Mouse (Mus musculus) naive thymus-derived CD4-positive, alpha-beta T cell, adult 2 months (primary cell): ENCODE data around the gene Alcam.

Experiments
- DNase-seq: peaks from one replicate; pipeline ENCODE4 v3.0.0-alpha.2; 2011; ENCODE audit warnings: low read depth

Alcam gene

DNA sequence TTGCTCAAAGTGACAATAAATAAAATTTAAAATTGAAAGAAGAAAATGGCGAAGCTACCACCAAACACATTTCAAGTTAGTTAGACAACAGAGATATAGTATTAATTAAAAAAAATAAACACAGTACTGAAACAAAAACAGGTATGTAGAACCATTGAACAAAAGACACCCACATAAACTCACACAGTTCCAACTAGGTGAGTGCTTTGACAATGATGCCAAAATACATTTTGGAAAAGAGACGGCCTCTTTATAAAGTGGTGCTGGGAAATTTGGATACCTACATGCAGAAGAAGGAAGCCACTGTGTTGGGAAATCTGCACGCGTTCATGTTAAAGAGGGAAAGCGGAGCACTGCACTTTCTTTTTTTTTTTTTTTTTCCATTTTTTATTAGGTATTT lies 85.4 kb downstream of the Alcam start:
- DNase-seq: no peak

DNA sequence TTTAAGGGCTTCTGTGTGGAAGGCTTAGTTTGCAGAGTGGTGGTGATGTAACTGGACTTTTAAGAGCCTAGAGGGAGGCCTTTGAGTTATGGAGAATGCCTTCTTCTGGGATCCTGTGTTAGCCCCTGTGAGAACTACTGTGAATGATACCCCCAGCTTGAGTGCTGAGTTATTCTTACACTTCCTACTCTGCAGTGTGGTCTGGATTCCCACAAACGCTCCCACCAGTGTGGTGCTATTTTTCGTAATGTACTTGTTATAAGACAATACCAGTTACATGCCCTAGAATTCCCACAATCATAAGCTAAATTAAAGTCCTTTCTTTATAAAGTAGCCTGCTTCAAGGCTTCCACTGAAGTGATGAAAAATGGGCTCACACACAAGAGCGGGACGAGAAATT lies 87.0 kb downstream of the Alcam start:
- no peak for DNase-seq

DNA sequence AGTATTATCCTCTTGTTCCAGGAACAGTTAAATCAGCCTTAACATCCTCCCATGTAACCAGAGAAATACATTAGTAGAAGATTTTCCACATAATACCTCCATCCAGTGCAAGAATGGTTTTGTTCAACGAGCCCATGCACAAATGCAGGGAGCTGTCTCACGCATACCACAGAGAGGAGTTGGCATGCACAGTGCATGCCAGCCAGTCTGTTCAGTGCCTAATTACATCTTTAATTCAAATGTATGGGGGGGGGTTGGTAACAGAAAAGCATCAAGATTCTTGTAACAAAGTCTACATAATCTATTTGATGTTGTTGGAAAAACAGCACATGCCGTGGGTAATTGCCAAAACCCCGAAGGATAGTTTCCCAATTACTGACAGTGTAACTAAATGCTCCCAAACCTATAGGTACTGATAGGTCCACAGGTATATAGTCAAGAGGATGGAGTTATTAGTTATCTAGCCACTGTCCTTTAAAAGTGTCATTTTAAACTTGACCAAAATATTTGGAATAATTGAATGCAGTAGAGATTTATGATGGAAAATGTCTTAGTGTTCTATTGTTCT lies 89.8 kb downstream of the Alcam start:
- DNase-seq: no peak

- DNase-seq: no peak
Measured at GRCm38 (mm10) chr16:52343467-52344033, 110.3 kb downstream of the Alcam start.

- DNase-seq: no peak
Measured at GRCm38 (mm10) chr16:52342694-52343466, 111.0 kb downstream of the Alcam start.

DNA sequence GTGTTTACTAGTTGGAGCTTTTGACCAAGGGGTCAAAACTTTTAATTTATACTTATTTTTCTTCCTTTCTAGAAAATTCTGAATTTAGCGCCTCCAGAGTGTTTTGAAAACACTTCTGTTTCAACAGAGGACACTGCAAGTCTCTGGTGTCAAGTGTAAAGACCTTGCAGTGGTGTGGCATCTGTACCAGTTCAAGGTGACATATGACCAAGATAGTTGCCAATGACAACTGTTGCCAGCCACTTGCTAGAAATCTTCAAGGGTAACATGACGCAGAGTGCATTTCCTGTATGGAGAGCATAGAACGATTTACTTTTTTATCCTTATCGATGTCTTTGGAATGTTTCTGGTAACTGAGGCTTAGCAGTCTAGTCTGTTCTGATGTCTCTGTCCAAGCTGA lies 119.8 kb downstream of the Alcam start:
- DNase-seq: no peak

GRCm38 (mm10) chr16:52333631-52334030 lies 120.2 kb downstream of the Alcam start:
- DNase-seq: no peak

DNA sequence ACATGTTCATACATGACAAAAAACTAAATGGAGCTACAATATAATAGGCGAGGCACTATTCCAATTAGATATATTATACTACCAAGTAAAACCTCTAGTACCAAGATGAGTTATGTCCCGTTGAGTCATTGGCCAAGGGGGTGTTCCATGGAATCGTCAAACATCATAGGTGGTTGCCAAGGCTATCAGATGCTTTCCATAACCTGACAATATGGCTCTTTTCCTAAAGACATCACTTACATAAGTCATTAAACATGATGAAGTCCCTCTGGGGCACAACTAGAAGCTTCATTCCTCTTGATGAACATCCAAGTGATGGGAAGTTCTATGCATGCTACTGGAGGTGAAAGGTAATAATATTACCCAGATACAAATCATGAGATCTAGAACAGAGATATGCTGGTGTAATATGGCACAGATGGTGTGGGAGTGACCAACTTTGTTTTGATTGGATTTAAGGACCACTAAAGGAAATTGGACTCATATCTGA lies 122.5 kb downstream of the Alcam start:
- no peak for DNase-seq

- no peak for DNase-seq
Measured at GRCm38 (mm10) chr16:52329420-52329819, 124.5 kb downstream of the Alcam start.

- no peak for DNase-seq
Measured at GRCm38 (mm10) chr16:52319229-52319628, 134.6 kb downstream of the Alcam start.

DNA sequence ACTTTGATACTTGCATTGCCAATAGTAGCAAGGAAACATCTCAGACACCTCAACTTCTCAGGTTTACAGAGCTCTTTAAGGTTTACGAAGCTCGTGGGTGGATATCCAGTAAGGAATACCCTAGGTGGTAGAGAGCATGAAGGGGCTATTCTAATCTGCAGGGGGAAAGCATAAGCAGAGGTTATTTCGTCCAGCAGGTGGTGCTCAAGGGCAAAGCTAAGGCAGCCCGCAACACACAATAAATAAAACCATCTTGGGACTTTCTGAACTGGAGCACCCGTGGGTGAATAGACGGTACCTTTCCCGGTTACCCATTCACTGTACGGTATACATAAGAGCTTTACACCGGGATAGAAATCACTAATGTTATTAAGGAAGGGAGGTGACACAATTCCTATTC lies 142.8 kb downstream of the Alcam start:
- peak; percentile 64 for DNase-seq

GRCm38 (mm10) chr16:52307016-52307415 lies 146.9 kb downstream of the Alcam start:
- no peak for DNase-seq

DNA sequence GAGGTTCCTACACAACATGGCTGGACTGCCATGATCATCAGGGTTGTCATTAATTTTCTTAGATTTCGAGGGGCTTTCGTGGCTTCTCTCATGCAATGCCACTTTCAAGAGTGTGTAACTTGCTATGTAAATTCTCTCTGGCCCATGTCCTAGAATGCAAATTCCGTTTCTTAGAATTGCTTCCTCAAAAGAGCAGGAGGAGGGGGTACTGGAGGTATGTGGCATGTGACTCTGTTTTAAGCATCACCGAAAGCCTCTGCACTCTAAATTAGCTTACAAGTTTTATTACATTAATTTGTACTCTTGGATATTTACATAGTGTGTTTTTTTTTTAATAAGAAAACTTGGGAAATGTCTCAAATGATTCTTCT lies 150.4 kb downstream of the Alcam start:
- DNase-seq: no peak

DNA sequence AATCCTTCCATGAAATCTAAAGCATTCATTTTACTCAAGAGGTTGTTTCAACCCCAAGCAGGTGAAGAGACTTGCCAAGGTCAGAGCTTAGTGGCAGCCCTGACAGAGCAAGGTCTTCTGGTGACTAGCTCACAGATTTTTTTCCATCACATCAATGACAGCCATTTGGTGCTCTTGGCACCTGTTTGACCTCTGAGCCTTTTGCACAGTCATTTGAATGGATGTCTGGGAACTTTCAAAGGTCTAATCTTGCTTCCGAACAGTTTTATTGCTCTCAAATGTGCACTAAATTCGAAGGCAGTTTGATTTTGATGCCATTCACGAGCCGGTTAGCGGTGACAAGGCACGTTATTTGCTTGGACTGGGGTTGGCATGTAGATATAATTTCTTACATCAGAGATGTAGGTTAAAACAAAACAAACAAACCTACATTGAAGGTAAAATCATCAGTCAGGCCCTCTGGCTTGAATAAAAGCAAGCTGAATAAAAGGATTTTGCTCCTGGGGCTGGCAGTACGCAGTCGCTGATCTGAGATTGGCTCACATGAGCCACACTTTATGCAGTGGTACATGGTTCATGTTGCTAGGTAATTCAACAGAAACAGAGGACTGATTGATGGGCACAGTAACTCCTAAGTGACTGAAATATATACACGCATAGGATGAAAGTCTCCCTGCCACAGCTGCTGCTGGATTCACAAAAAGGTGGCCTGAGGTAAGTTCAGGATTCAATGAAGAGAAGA lies 150.9 kb downstream of the Alcam start:
- DNase-seq: no peak

GRCm38 (mm10) chr16:52301730-52302129 lies 152.1 kb downstream of the Alcam start:
- DNase-seq: no peak

DNA sequence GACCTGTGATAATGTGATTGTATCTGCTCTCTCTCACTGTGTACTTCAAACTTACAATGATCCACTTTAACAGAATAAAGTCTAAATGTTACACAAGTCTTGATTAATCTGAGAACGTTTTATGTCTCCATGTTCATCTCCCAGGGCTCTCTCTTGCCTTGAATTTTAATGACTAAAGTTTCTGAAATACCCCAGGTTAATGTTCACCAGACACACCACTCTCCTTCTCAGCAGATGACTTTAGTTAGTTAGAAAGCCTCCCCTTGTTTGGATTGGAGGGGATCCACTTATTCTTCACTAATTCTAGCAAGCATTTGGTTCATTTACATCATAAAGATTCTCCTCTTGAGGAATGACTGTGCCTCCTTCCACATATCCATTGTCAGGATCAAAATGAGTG lies 157.5 kb downstream of the Alcam start:
- no peak for DNase-seq

- no peak for DNase-seq
Measured at GRCm38 (mm10) chr16:52295535-52295934, 158.3 kb downstream of the Alcam start.

DNA sequence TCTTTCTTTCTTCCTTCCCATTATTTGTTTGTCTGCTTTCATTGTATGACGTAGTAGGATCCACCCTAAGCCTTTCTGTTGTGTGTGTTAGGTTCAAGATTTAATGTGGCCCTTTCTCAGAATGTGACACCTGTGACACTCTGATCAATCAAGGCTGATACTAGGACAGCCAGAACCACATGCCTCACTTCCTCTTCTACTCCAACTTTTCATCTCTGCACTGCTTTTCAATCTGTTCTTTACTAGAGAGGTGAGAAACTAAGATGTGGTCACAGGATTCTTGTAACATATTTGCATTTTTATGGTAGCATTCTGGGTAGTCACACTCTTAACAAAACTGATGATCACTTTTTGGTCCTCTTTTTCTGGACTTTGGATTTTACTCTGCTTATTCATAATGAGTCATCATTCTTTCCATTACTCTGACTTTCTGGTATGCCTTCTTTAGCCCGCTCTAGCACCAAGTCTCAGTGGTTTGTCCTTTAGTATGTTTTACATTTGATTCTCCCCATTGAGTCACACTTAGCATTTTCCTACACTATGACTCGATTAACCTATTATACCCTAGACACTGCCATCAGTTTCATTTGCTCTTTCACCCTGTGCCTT lies 161.3 kb downstream of the Alcam start:
- no peak for DNase-seq

- DNase-seq: no peak
Measured at GRCm38 (mm10) chr16:52280186-52280585, 173.7 kb downstream of the Alcam start.

DNA sequence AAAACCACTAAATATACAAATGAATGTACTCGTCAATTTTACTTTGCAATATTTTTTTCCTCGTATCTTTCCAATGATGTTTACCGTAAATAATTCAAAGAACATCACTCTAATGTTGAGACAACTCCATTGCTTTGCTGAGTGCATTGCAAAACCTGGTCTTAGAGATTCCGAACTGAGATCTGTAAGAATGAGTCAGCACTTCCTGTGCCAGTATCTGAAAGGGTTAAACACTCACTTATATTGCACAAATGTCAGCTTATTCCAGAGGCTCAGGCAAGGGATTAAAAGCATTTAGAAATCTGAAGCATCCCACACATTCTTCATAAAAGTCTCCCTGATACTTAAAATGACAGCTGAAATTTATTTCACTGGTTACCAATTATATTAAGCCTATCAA lies 188.8 kb downstream of the Alcam start:
- DNase-seq: no peak

- DNase-seq: no peak
Measured at GRCm38 (mm10) chr16:52263751-52264150, 190.1 kb downstream of the Alcam start.

GRCm38 (mm10) chr16:52262582-52262981 lies 191.3 kb downstream of the Alcam start:
- DNase-seq: no peak
